Mouse (Mus musculus) kidney, adult 2 months (tissue): ENCODE measurements around the gene Ube2t.

Experiments
- CTCF ChIP-seq: fragments of 200-500 bp; conservative IDR thresholded peaks from 2 replicates; pipeline ENCODE4 v1.5.1; 2011; ENCODE audit warnings: low read depth, mild to moderate bottlenecking, control low read depth, low read length, moderate library complexity, mixed read lengths; ENCODE audit not compliant: insufficient read depth, insufficient read length
- POLR2A ChIP-seq: fragments of 200-500 bp; IDR thresholded peaks from one replicate; pipeline ENCODE4 v1.6.1; 2011; ENCODE audit warnings: low read depth, low read length, control low read depth

- TF ChIP-seq POLR2A (no peak), CTCF (no peak)
Measured at GRCm38 (mm10) chr1:134987173-134987961, 25.0 kb downstream of the Ube2t start.
